Mouse (Mus musculus): Measurements from ENCODE around the gene Tgm2.

DNA sequence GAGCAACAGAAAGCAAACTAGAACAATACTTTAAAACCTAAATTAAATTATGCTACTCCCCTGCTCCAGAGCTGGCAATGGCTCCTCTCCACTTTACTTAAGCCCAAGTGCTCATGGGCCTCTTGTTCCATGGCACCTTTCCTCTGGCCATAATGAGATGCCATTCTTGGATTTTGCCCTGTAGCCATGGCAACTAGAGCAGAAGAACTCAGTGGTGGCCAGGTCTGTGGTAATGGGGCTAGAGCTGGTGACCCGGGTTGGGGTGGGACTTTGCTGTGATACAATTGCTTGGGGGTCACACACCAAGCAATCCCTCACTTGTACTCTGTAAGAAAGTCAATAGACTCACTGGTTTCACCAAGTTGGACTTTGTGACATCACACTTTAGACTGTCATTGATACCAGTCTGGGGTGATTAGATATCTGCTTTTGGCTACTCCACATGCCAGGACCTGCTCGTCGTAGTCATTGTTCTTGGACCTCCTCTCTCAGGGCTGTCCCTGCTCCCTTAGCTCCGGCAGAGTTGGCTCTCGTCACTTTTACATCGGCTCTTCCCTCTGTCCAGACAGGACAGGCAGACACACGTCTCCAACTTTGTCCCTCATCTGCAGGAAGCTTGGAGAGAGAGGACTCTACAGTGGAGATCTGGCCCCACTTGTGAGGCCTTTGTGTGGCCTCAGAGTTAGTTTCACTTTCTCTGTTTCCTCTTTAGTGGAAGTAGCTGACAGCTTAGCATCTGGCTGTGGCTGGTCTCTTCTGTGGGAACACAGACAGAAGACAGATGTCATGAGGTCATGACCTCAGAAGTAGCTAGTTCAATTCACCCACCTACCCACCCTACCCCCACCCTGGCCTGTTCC, 13.4 kb upstream of the Tgm2 start:
- TF ChIP-seq POLR2A (IDR thresholded peaks at IDR 0.05; ENCODE audit: low read depth, low read length) (no peak), CTCF (IDR thresholded peaks at IDR 0.05; ENCODE audit: extremely low read depth, insufficient read length, insufficient replicate concordance, low read depth, low read length) (no peak)

All from small intestine, adult 2 months (tissue).